Mouse (Mus musculus) urinary bladder, adult 18-20 months (tissue): ENCODE measurements around the gene Arhgap15.
"Not testable (repeated sequence)": the region's sequence is repeated elsewhere in the genome, so short reads cannot be mapped to it uniquely, and the experiment has no call there.

Source experiments
- DNase-seq, 2 experiments: peaks; one replicate each; pipeline ENCODE4 v3.0.0; 2022; ENCODE audit warnings: low spot score in 2 of 2, mixed read lengths in 2 of 2

The Arhgap15 gene

DNA sequence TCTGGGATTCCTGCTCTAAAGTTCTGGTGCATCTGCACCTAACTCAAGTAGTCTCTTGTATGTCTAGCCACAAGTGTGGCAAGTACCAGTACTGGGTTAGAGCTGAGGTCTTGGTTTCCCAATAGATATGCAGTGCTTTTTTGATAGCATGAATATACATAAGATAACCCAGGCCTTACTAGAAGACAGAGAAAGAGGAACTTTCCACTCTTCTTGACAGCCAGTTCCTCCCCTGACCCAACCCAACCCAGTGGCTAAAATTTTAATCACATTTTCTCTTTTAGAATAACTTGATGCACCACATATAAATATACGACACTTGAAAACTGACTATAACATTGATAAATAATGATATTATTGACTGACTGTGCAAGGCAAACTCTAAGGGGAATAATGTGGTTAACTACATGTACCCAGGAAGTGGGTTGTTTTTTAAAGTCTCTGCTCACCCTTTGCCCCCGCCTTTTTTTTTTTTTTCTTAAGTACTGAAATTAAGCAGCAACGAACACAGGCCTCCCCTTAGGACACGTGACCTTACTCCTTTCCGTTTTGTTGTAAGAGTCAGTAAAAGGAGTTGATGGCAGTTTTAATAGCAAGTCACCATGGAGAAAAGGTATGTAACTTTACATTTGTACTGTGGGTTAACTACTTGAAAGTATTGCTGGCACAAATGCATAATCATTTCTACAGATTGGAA is at the start of gene Arhgap15:
Gene Arhgap15, plus strand, starts transcription at position 538 of the 697 bp plus-strand sequence.
- DNase-seq: no peak

DNA sequence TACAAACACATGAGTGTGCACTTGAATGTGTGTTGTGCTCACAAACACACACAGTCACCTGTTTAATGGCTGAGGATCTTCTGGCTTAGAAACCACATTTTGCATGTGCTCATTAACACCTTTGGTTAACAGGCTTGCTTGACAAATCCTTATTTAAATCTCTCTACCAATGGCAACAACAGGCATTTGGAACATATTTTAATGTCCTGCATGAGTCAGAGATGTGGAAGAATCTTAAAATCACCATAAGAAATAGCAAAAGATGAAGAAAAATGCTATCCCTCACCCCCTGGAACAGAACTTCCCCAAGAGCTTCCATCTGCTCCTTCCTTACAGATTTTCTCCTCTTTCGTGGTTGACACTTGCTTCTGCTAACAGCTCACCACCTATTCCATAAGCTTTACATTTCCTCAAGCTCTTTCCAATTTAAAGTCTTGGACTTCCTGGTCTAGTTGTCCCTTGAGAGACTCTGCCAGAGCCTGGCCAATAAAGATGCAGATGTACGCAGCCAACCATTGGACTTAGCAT is 35.9 kb upstream of the Arhgap15 start:
- no peak for DNase-seq

DNA sequence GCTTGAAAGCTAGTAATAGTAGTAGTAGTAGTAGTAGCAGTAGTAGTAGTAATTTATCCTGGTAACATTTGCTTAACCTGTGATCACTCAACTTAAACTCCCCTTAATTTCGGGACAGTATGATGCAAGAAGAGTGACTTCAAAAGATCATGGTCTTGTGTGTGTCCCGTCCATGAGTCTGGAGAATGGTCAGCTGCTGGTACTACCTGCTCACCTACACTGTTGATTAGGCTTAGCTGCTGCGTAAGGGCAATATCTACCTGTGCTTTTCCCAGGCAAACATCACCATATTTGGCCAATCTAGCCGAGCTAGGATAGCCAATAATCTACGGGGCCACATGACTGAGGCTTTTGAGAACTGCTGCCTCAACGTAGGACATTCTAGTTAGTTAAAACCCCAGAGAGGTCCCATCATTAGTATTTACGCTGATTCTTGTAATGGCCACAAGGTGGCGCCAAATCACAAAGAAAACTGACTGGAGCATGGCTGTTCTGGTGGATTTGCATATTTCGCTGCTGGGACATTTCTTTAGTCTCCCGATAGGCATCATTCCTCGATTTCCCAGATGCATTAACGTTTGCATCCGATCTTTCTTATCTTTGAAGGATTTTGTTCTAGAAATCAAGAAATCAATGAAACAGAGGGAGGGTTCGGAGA is 26.0 kb upstream of the Arhgap15 start:
- DNase-seq: peak; percentile 35 to 37

DNA sequence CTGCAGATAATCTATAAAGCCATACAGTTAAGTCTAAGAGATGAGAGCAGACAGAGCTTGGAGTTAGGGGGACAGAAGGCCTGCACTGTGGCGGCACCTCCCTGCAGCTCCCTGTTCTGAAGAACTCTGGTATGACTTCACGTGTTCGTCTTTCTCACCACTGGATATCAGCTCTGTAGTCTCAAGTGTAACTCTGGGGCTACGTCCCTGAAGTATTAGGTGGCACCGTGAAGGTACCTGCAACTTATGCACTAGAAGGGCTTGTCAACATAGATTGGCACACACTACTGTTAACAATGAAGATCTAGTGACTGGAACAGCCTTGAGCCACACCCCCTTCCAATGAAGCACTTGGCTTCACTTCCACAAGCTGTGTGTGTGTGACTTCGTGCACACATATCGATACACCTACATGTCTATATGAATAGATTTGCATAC is 25.5 kb upstream of the Arhgap15 start:
- no peak for DNase-seq

DNA sequence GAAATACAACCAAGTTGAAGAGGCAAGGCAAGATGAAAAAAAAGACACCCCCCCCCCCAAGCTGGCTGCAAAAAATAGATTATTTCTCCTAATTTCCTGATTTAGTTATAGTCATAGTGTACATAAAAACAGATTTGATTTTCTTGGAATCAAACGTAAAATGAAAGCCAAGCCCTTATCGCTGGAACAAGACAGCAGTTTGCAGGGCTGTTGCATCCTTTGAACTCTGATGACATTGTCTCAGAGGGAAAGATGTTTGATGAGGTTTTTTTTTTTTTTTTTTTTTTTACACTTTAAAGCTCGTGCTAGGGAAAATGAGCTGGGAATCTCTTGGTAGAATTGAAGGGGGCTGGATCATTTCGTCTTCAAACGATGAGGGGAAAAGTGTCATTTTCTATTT is 21.4 kb upstream of the Arhgap15 start:
- DNase-seq: no peak

DNA sequence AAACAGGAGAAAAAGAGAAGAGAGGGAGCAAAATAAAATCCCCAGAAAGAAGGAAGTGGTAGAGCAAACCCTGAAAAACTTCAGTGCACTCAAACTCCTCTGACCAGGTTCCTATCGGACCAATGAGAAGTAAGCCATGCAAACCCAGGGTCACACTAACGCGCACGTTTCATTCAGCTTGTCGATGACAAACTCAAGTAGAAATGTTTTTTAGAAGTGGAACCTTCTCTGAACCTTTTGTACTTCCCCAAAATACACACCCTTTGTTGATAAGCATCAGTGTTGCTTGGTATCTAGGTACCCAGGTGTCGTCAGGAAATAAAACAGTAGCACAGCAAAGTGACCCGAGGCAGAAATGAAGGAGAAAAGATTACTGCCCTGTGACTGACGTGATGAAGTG is 20.9 kb upstream of the Arhgap15 start:
- no peak for DNase-seq

DNA sequence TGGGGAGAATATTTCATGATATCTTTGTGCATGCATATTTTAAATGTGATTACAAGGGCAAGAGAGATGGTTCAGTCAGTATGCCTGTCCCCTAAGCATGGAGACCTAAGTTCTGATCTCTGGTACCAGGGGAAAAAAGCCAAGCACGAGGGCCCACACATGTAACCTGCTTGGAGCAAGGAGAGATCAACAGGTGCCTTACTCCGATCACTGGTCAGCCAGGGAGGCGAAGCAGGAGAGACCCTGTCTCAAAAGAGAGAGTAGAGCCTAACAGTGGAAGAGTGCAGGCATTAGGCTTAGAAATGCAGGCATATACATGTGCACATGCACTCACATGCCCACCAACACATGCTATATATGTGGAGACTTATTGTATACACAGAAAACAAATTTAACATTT is 19.8 kb upstream of the Arhgap15 start:
- DNase-seq: no peak

DNA sequence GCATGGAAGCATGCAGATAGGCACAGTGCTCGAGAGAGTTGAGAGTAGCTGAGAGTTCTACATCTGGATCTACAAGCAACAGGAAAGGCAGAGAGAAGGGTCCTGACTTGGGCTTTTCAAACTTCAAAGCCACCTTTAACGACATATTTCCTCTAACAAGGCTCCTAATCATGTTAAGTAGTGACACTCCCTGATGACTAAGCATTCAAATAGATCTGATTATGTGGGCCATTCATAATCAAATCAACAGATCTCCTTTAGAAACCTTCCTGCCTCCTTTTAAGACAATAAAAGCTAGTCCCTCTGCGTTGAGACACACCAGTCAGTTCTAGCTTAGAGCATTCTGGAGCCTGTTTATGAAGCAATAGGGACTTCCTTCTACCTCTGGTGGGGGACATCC is 16.2 kb upstream of the Arhgap15 start:
- DNase-seq: no peak

DNA sequence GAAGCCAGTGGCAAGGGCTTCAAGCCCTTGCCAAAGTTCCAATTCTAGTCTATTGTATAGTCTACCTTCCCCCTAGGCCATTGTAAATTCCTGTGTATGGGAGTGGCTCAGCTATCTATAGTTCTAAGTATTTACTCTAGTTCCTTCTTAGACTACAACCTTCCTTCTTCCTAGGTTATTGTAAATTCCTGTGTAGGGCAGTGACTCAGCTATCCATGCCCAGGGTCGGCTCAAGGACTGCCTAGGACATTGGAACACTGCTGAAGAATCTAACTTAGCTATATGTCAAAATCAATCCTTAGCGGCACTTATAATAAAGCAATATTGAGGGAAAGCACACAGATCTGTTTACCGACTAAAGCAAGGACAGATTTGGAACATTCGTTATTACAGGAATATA is 13.6 kb upstream of the Arhgap15 start:
- DNase-seq: not testable (repeated sequence)

DNA sequence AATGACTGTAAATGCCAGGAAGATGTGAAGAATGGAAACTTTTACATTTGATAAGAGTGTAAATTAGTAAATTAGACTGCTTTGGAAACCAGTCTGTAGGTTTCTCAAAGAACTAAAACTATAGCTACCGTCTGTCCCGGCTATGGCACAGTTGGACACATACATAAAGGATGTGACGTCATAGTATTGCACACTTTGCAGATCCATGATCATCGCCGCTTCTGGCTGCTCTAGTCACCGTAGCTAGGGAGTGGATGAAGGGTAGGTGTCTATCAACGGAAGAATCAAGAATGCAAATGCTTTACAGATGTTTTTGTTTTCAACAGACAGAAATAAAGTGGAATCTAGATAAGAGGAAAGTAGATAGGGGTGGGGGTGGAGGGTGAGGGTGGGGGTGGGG is 11.1 kb upstream of the Arhgap15 start:
- no peak for DNase-seq

DNA sequence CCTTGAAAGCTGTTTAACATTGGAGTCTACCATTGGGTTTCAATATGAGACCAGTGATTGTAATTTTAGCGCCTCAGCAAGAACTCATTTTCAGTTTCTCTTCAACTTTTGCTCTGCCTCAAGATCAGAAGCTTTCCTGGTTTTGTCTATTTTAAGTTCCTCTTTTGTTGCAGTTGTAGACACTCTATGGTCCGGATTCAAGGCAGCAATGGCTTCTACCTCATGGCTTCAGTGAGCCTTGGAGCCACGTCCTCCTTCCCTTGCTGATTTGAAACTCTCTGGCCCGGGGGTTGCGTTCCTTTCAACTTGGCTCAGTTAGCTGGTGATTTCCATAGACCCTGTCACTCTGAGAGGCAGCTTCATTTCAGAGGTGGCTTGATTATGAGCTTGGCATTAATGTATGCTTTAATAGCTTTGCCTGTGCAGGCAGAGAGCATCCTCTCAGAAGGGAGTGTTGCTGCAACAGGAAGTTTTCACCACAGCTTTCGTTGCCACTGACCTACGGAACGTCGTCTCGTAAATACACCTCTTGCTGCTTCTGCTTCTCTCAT is 10.0 kb upstream of the Arhgap15 start:
- no peak for DNase-seq

DNA sequence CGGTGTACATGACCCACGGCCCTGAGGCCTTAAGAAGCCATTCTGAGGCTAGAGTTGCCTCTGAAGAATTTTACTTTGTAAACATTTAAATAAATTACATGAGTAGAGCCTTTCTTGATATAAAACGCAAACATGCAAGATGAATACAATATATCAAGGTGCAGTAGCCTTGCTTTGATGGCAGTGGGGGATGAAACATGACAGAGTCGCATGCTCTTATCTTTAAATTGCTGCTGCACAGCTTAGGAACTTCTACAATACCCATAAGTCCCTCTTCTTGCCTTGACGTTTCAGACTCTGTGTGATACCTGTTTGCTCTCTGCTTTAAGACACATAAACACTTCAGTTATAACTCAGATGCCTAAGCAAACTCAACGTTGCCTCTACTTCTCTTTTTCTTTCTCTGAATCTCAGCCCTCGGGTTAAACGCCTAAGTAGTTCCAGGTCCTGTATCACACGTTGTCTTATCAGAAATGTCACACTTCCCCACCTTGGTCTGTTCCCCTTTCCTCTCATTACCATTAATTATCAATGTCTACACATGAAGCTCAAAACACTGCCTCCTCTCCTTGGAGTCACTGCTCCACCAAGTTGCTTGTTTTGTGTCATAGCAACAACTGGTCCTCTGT is 9.3 kb upstream of the Arhgap15 start:
- DNase-seq: no peak

DNA sequence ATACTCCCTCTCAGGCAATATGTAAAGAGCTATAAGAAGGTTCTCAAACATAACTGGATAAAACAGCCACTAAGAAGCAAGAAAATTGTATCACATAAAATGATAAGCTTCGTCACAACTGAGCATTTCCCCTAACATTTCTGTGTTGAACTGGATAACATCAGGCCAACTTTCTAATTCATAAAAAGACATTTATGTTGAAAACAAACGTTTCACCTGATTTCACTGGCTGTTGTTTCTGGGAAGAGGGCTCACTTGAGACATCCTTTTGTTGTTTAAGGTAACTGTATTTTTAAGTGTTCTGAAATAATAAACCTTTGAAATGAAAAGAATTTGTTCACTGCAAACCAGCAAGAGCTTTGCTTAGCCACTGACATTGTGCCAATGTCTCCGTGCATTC is 697 bp downstream of the Arhgap15 start:
- no peak for DNase-seq

DNA sequence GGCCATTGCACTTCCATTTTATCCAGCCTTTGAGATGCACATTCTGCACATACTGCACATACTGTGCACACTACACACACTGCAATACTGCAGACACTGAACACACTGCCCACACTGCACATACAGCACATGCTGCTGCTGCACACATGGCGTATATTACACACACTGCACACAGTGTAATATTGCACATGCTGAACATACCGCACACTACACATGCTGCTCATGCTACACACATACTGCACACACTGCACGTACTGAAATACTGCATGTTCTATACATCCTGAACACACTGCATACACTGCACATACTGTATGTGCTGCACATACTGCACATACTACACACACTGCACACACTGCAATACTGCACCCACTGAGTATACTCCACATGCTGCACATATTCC is 7.3 kb downstream of the Arhgap15 start:
- DNase-seq: no peak

DNA sequence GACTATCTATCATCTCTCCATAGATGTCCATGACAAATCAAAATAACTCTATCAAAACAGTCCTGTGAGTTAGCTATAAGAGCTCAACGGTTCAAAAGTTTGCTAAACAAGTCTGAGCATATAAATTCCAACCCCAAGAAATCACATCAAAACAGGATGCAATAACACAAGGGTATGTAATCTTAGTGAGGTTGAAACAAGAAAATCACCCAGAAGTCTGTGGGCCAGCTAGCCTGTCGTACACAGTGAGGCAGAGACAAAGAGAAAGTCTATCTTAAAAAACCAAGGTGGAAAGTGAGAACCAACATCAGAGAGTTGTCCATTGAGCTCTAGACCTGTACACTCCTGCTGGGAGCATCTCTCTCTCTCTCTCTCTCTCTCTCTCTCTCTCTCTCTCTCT is 8.0 kb downstream of the Arhgap15 start:
- DNase-seq: no peak

DNA sequence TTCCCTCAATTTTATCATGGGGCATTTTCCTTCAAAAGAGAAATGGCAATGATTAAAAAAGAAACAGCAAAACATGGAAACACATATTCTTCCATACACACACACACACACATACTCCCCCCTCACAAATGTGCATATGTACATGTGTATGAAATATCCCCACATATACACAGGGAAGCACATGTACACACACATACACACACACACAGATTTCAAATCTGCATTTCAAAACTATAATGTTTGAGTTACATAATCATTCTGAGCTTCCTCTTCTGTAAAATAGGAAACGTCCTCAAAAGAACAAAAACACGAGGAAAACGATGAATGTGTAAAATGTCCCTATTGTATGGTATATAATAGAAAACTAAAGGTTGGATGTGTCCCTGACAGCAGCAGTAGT is 13.1 kb downstream of the Arhgap15 start:
- no peak for DNase-seq

DNA sequence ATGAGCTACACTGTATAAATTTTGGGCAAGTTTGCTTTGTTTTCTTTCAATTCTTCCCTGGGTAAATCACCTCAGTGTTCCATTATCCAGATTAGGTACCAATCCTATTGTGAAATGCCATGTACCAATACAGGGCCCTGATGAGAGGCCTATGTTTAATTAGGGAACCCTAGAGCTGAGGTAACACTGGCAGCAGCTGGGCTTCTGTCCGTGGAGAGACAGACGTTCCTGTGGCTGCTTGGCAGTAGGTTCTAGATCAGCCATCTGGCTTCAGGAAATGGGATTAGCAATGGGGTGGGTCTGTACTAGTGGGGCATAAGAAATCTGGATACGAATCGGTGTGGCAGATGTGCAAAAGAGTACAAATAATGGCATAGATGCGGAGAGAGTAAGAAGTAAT is 14.7 kb downstream of the Arhgap15 start:
- no peak for DNase-seq

DNA sequence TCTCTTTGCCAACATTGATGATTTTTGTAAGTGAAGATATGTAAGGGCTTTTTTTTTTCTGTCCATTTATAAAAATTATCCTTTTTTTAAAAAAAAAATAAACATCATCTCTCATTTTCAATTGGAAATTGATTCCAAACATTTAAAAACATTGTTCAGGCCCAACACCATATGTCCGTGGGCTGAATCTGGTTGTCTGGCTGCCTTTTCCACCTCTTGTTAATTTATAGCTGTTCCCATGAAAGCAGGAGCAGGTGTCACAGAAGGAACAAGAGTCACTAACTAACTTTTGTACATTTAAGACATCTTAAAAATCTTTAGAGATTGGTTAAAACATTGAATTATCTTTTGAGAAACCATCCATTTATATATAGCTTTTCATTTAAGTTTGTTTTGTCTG is 15.8 kb downstream of the Arhgap15 start:
- no peak for DNase-seq

DNA sequence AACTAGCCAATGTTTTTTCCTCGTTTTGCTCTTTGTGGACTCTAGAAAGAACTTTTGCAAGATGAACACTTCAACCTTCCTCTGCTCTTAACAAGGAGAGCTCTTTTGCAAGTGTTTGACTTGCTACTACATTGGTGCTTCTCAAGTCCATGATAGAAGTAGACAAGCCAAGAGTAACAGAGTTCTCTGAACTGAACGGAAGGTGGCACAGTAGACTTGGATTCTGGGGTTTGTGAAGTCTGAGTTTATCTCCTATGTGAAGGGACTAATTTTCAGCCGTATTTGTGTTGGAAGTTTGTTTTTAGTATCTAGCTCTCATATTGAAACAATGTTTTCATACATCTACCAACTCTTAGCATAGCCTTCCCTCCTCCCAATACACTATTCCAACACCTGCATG is 17.6 kb downstream of the Arhgap15 start:
- DNase-seq: no peak

DNA sequence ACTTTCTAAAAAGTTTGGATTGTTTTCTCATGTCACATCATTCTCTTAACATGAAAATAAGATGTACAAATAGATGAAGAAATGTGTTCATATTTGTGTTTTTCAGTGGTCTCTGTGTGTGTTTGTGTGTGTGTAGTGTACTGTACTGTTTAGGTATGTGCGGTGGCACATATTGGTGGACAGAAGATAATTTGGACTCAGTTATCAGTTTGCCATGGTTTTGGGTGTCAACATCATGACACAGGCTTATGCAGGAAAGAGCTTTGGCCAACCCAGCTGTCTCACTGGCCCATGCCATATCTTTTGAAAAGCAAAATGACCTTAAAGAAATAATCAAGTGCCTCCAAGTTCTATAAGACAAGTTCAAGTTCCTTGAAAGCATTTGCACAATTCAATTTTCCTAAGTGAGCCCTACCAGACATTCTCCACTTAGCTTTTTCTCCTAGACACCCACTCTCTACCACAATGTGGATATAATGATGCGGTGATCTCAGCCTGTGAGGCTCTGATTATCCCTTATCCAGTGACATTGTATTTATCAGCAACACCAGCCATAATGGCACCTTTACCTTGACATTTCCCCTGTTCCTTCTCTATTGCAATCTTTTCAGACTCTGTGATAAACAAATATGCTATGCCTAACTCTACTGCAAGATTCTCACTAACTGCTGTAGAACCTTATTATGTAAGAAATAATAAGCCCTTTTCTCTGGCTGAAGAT is 21.4 kb downstream of the Arhgap15 start:
- DNase-seq: no peak

DNA sequence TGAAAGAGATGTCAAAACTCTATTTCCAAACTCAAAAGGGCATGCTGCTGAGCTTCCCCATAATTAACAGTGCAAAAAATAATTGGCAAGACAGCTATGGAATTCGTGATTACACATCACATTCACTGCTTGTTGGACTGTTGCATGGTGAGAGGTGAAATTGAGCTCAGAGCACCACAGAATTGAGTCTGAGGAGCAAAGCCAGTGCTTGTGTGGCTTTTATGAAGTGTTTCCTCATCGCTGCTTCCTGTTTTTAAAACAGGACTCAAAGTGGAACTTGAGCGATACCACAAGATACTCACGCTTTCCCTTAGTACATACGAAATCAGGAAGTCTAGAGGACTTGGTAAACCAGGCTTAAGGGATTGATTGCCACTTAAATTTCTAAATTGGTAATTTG is 24.0 kb downstream of the Arhgap15 start:
- no peak for DNase-seq

DNA sequence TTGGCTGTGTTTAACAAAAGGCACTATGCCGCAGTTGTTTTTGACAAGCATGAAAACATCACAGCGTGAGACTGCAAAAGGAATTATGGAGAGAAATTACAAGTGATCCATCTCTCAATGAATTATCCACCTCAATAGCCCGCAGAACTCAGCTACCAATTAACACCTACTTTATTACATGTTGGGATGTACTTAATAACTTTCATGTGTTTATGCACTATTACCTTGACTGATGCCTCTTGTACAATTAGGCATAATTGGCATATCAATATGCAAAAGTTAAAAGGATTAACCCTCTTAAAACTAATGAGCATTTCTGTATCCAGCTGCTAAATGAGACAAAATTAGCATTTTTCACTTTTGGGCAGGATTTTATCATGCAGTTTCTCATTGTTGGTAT is 33.5 kb downstream of the Arhgap15 start:
- no peak for DNase-seq
